Mouse (Mus musculus): ENCODE results near the gene Cnot6.

Cnot6 gene

GRCm38 (mm10) chr11:49713336-49714334, 1.1 kb upstream of the Cnot6 start:
- no peak for DNase-seq (ENCODE audit: low spot score in 2 of 2)

DNA sequence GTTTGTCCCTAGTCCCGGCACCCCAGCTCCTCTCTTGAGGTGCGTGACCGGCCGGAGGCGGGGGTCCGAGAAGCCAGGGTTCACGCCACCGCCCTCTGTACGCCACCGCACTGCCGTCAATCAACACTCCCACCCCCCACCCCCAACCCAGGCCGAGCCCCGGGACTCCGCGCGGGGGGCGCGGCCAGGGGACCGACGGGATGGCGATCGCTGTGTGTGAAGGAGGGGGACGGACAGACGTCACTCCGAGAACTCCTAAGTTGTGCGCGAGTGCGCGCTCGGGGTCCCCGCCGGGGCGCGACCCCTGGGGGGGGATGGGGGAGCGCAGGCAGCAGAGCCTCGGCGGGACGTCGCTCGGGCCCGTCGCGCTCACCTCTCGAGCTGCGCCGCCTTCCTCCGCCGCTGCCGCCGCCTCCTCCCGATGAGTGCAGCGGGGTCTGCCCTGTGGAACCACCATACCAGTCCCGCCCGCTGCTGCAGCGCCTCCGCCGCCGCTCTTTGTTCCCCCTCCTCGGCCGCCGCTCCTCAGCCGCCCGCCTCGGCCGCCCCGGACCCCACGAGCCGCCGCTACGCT, 455 bp downstream of the Cnot6 start:
- peak; percentile 30 to 60 for DNase-seq (ENCODE audit: low spot score in 2 of 2)

DNA sequence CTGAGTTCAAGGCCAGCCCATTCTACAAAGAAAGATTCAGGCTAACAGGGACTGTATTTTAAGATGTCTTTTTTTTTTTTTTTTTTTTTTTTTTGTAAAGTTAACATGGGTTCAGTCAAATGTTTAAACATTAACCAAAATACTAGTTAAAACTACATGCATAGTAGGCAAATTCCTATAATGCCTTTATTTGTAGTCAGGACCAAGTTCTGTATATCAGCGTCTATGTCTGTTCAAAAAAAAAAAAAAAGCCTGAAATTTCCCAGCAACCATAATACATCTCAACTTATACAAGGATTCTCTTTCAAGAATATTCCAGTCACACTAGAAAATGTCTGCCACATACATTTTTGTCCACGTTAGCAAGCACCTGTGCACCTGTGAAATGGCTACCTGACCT, 1.9 kb downstream of the Cnot6 start:
- DNase-seq (ENCODE audit: low spot score in 2 of 2), result no peak

DNA sequence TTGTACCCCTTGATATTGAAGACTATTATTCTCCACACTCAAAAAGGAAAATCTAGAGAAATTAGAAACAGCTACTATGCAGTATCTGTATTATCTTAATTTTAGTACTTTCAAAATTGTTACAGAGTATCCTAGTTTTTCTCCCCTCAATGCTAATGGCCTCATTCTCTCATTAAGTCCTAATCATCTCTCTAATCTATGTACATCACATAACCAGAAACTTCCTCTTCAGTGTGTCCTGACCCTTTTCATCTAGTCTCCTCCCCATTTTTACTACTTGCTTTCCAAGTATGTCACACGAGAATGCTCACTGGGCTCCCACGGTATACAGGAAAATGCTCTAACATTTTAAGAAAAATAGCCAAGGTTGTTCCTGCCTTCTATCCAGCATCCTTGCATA, 4.7 kb downstream of the Cnot6 start:
- DNase-seq (ENCODE audit: low spot score in 2 of 2), result no peak

GRCm38 (mm10) chr11:49704804-49705203, 7.7 kb downstream of the Cnot6 start:
- DNase-seq (ENCODE audit: low spot score in 2 of 2), result no peak

- DNase-seq (ENCODE audit: low spot score in 2 of 2), result no peak
Observed at GRCm38 (mm10) chr11:49702014-49702413, 10.5 kb downstream of the Cnot6 start.

GRCm38 (mm10) chr11:49699079-49699478, 13.4 kb downstream of the Cnot6 start:
- DNase-seq (ENCODE audit: low spot score in 2 of 2), result no peak

DNA sequence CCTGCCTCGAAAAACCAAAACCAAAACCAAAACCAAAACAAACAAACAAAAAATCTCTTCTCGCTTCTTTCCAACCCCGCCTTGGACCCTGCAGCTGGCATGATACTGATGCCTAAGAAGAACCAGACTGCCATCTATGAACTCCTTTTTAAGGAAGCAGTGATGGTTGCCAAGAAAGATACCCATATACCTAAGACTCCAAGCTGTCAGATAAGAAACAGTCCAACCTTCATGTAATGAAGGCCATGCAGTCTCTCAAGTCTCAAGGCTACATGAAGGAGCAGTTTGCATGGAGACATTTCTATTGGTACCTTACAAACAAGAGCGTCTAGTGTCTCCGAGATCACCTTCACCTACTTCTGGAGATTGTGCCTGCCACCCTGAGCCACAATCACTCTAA, 14.7 kb downstream of the Cnot6 start:
- no peak for DNase-seq (ENCODE audit: low spot score in 2 of 2)

- peak in 1 of 2 experiments; percentile 21 for DNase-seq (ENCODE audit: low spot score in 2 of 2)
Observed at GRCm38 (mm10) chr11:49696472-49696871, 16.1 kb downstream of the Cnot6 start.

DNA sequence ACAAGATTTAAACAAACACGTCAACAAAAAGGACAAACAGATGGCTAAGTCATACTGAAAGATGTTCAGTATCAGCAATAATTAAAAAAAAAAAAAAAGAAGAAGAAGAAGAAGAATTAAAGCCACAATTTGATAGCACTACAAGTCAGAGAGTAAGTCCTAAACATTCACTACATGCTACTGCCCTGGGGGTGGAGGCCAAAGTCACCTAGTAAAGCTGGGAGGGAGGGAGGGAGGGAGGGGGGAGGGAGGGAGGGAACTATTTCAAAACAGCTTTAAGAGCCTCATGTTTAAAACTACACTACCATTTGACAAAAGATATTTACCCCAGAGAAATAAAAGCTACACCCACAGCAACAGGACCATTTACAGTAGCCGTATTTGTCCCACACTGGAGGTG, 16.8 kb downstream of the Cnot6 start:
- no peak for DNase-seq (ENCODE audit: low spot score in 2 of 2)

- DNase-seq (ENCODE audit: low spot score in 2 of 2), result no peak
Observed at GRCm38 (mm10) chr11:49695013-49695412, 17.5 kb downstream of the Cnot6 start.

DNA sequence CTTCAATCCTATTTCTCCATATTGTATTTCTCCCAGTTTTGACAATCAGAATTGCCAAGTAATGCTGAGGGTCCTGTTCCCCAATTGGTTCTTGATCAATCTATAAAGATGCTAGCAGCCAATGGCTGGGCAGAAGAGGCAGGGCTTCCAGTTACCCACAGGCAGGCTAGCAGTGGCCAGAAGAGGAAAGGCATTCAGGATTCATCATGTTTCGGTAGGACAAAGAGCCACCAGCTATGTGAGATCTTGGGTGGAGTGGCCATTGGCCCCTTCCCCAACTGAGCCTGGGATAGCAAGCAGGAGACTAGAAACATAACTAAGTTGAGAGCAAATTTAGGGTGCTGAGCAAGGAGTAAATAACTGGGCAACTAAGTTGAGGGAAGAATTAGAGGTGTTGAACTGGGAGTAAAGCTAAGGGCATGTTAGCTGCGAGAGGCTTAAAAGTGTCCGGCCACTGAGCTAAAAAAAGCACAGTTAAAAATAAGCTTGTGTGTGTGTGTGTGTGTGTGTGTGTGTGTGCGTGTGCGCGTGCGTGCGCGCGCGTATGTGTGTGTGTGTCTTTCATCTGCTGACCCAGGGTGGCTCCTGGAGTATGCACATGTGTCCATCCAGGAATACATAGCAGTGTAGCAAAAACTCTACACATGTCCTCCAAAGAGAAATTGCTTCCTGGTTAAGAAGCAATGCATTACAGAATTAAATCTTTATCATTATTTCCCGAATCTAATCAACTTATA, 28.1 kb downstream of the Cnot6 start:
- no peak for DNase-seq (ENCODE audit: low spot score in 2 of 2)

GRCm38 (mm10) chr11:49673433-49673832, 39.1 kb downstream of the Cnot6 start:
- no peak for DNase-seq (ENCODE audit: low spot score in 2 of 2)

DNA sequence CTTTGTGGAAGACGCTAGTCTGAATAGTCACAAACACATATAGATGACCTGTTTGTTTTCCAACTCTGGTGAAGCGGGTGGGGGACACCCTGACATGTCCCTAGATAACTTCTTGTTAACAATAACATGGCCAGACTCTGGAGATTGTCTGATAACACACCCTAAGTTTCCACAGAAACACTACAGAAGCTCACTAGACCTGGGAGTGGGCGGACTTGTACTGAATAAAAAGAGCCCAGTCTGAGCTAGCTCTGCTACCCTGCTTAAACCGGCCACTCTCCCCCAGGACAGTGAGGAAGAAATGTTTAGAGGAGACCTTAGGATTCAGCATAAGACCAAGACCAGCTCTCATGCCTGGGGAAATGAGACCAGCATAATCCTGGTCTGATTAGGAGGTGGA, 47.1 kb downstream of the Cnot6 start:
- DNase-seq (ENCODE audit: low spot score in 2 of 2), result no peak

DNA sequence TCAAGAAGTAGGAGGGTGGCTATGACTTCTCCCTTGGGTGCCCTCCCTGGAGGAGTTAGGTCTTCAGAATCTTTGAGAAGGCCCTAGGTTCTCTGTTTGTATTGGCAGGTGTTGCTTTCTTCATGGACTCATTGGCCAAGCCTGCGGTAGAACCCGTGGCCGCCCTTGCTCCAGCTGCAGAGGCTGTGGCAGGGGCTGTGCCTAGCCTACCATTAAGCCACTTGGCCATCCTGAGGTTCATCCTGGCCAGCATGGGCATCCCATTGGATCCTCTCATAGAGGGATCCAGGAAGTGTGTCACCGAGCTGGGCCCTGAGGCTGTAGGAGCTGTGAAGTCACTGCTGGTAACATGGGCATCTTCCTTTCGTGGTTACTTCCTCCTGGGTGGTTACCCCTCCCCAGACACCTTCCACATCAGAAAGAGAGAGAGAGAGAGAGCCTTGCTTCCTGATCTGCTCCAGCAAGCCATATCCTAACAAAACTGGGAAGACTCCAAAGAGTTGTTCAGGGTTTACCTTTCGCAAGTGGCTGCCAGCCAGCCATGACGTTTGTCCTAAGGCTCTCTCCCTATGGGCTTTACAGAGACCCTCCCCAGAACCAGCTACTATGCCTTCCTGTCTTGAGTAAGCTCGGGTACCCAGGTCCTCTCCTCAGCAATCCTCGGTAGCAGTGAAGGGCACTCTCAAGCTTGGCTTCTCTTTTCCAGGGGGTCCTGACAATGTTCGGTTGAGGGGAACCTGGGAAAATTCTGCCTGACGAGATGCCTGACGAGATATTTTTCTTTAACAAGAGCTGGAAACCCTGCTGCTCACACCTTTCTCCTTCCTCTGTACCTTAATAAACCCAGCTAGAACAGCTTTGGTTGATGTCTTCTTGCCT, 48.0 kb downstream of the Cnot6 start:
- no peak for DNase-seq (ENCODE audit: low spot score in 2 of 2)

GRCm38 (mm10) chr11:49663310-49663709, 49.2 kb downstream of the Cnot6 start, which contains the start of gene Scgb3a1:
Scgb3a1 (plus strand) TSS chr11:49663610.
- DNase-seq (ENCODE audit: low spot score in 2 of 2), result no peak

GRCm38 (mm10) chr11:49662292-49662780, 50.2 kb downstream of the Cnot6 start:
- no peak for DNase-seq (ENCODE audit: low spot score in 2 of 2)

GRCm38 (mm10) chr11:49659470-49659799, 53.1 kb downstream of the Cnot6 start:
- no peak for DNase-seq (ENCODE audit: low spot score in 2 of 2)

GRCm38 (mm10) chr11:49658791-49659469, 53.6 kb downstream of the Cnot6 start:
- peak; percentile 15 to 29 for DNase-seq (ENCODE audit: low spot score in 2 of 2)

DNA sequence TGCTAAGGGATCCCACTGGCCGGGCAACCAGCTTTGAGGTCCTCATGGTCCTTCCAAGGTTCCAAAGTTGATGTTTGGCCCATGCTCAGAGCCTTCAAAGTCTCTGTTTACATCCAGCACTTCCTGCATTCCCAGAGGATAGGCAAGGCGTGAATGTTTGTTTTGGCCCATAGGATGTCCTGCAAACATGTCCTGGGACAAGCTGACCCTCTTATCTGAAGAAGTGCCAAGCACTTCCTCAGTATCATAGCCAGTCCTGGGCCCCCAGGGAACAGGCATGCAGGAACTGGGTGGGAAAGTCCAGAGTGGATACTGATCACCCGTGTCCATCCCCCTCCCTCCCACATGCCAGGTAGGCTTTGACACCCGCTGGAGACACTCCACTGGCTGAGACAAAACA, 54.5 kb downstream of the Cnot6 start:
- DNase-seq (ENCODE audit: low spot score in 2 of 2), result no peak

DNA sequence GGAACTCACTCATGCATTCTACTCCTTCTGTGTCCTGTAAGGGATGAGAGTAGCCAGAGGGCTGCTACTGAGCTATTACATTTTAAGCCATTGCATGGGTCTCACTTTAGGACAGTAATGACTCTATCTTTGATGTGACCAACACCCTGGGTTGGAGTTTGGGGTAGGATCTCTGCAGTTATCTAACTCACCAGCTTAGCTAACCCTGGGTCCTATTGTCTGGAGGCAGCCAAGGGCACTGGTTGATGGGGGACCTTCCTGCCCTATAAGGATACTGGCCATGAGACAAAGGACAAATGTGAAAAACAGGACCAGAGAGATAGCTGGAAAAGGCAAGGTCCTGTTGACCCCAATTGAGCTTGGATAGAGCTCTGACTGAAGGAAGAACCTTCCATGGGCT, 57.0 kb downstream of the Cnot6 start:
- DNase-seq (ENCODE audit: low spot score in 2 of 2), result no peak

Measured in natural killer cell, adult 2 months (primary cell).